Mouse (Mus musculus): ENCODE measurements around the gene Smarcc1. TPM values are rescaled to one million over a fixed set of nuclear protein-coding genes. Genes with fewer than 3 reads are reported as not detected.

Smarcc1 gene
- total and polyA plus RNA-seq, 3 experiments: 30.4 to 97.0 (median 41.3) TPM

DNA sequence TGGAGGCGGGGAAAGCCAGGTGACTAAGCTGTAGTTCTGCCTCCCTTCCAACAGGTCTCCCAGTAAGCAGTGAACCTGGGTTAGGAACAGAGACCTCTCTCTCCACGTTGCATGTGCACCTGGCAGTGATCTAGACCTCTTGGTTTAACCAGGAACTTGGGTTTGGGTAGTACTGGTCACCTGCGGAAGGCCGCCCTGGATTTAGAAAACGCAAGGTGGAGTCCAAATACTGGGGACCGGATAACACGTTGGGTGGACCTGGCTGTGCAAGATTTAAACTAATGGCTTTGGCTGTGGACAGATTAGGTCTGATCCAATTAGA is 127.0 kb downstream of the Smarcc1 start:
- Histone ChIP-seq H3K4me2 (ENCODE audit: insufficient read depth, low read depth, poor library complexity, severe bottlenecking) (no peak overlapping the region), H3K9ac (ENCODE audit: insufficient read depth, low read depth) (no peak overlapping the region), H3K4me1 (ENCODE audit: control insufficient read depth in 1 of 2, insufficient read depth in 2 of 2) (peaks cover 0 to 6% of the 10 kb centered on the region in 2 experiments; a peak in 2 of 4 replicates), H3K4me3 (replicated peaks in 1 of 3; ENCODE audit: low read depth in 2 of 3, low read length in 2 of 3, poor library complexity in 1 of 3) (no peak overlapping the region), H3K27ac (ENCODE audit: insufficient read depth, low read depth) (no peak overlapping the region), H3K79me2 (replicated peaks; ENCODE audit: control insufficient read depth, extremely low read depth, insufficient read depth, poor library complexity, severe bottlenecking) (no peaks in the 10 kb centered on the region), H3K9me3 (replicated peaks; ENCODE audit: low read length) (peaks cover 8% of the 10 kb centered on the region), H3K27me3 (replicated peaks) (no peaks in the 10 kb centered on the region), H3K36me3 (replicated peaks in 1 of 2; ENCODE audit: control insufficient read depth in 1 of 2, insufficient read depth in 1 of 2, low read length in 1 of 2) (peaks cover 17 to 66% of the 10 kb centered on the region in 2 experiments)
- TF ChIP-seq ELF1 (IDR thresholded peaks at IDR 0.05; ENCODE audit: low read depth, low read length): no peak
- TF ChIP-seq ZNF384 (IDR thresholded peaks at IDR 0.05; ENCODE audit: low read depth, low read length): no peak
- no peak for TF ChIP-seq CHD1 (IDR thresholded peaks at IDR 0.05; ENCODE audit: low read depth, low read length)
- no peak for TF ChIP-seq TBP (conservative IDR thresholded peaks at IDR 0.05; ENCODE audit: low read depth, low read length)
- no peak for TF ChIP-seq UBTF (IDR thresholded peaks at IDR 0.05; ENCODE audit: low read depth, low read length)
- TF ChIP-seq JUN (IDR thresholded peaks at IDR 0.05; ENCODE audit: insufficient read depth, low read depth, low read length): no peak
- TF ChIP-seq CHD2 (IDR thresholded peaks at IDR 0.05; ENCODE audit: low read length): no peak
- no peak for TF ChIP-seq RCOR1 (conservative IDR thresholded peaks at IDR 0.05; ENCODE audit: low read depth, low read length)
- no peak for TF ChIP-seq SMC3 (IDR thresholded peaks at IDR 0.05; ENCODE audit: low read depth, low read length)
- no peak for TF ChIP-seq E2F4 (IDR thresholded peaks at IDR 0.05; ENCODE audit: insufficient replicate concordance, low read depth, low read length)
- TF ChIP-seq POLR2A (IDR thresholded peaks at IDR 0.05; ENCODE audit: low read depth, low read length): no peak
- no peak for TF ChIP-seq ZC3H11A (IDR thresholded peaks at IDR 0.05; ENCODE audit: low read depth, low read length)
- TF ChIP-seq NRF1 (IDR thresholded peaks at IDR 0.05; ENCODE audit: low read depth, low read length): no peak
- no peak for DNase-seq (ENCODE audit: extremely low read depth)
- in situ Hi-C loops (cut with MboI; ENCODE audit: low pct_ligation_motif_present, low pct_unique_long_range_greater_than_20kb, low sequenced_read_pairs) (no loop called here), dilution Hi-C loops (cut with MboI; ENCODE audit: extremely low pct_ligation_motif_present, extremely low pct_unique_long_range_greater_than_20kb, low sequenced_read_pairs) (no loop called here)

GRCm38 (mm10) chr9:110244889-110245589 is 127.5 kb downstream of the Smarcc1 start:
- no peaks in the 10 kb centered on the region for H3K27me3 ChIP-seq (replicated peaks)
- in situ Hi-C loops (cut with MboI; ENCODE audit: low pct_ligation_motif_present, low pct_unique_long_range_greater_than_20kb, low sequenced_read_pairs): no loop called here

More at GRCm38 (mm10) chr9:110244889-110245589, 127.5 kb downstream of the Smarcc1 start:
- Histone ChIP-seq H3K4me1 (ENCODE audit: control insufficient read depth in 1 of 2, insufficient read depth in 2 of 2) (peaks cover 0 to 6% of the 10 kb centered on the region in 2 experiments; a peak in 2 of 4 replicates), H3K79me2 (replicated peaks; ENCODE audit: control insufficient read depth, extremely low read depth, insufficient read depth, poor library complexity, severe bottlenecking) (no peaks in the 10 kb centered on the region), H3K36me3 (replicated peaks in 1 of 2; ENCODE audit: control insufficient read depth in 1 of 2, insufficient read depth in 1 of 2, low read length in 1 of 2) (peaks cover 15 to 66% of the 10 kb centered on the region in 2 experiments), H3K4me3 (replicated peaks in 1 of 3; ENCODE audit: low read depth in 2 of 3, low read length in 2 of 3, poor library complexity in 1 of 3) (no peak overlapping the region), H3K9ac (ENCODE audit: insufficient read depth, low read depth) (no peak overlapping the region), H3K9me3 (replicated peaks; ENCODE audit: low read length) (peaks cover 8% of the 10 kb centered on the region), H3K27ac (ENCODE audit: insufficient read depth, low read depth) (no peak overlapping the region), H3K4me2 (ENCODE audit: insufficient read depth, low read depth, poor library complexity, severe bottlenecking) (no peak overlapping the region)
- TF ChIP-seq BHLHE40 (IDR thresholded peaks at IDR 0.05; ENCODE audit: low read depth, low read length) (no peak), MAFK (IDR thresholded peaks at IDR 0.05; ENCODE audit: insufficient replicate concordance, low read length) (no peak)
- no peak for DNase-seq (ENCODE audit: extremely low read depth)
- dilution Hi-C loops (cut with MboI; ENCODE audit: extremely low pct_ligation_motif_present, extremely low pct_unique_long_range_greater_than_20kb, low sequenced_read_pairs): no loop called here
